Mouse (Mus musculus) hindbrain, embryonic 12.5 days (tissue): ENCODE measurements at regions not wholly inside any gene's neighbourhood (a gene's known extent, or its start where the extent isn't known, plus 50 kb on each side); places are given as distances from the start of the nearest gene placed in this dataset.

Source experiments
- ATAC-seq: fragments of 200-750 bp; cut with Nextera tagmentation; 2 replicates; pipeline ENCODE4 v1.8.0; 2017; ENCODE audit warnings: moderate TSS enrichment; ENCODE audit not compliant: low FRiP score
- H3K27ac ChIP-seq: fragments of 300-500 bp; sonication (generic); 2 replicates; pipeline ENCODE4 v1.5.1; 2016; ENCODE audit warnings: mild to moderate bottlenecking
- H3K27me3 ChIP-seq: fragments of 300-500 bp; sonication (generic); 2 replicates; pipeline ENCODE4 v1.6.1; 2016; ENCODE audit warnings: mild to moderate bottlenecking
- H3K36me3 ChIP-seq: fragments of 300-500 bp; sonication (generic); 2 replicates; pipeline ENCODE4 v1.6.1; 2016; ENCODE audit warnings: mild to moderate bottlenecking
- H3K4me1 ChIP-seq: fragments of 300-500 bp; sonication (generic); 2 replicates; pipeline ENCODE4 v1.6.1; 2016
- H3K4me2 ChIP-seq: fragments of 300-500 bp; sonication (generic); replicated peaks from 2 replicates; pipeline ENCODE4 v1.6.1; 2016; ENCODE audit warnings: mild to moderate bottlenecking
- H3K4me3 ChIP-seq: fragments of 300-500 bp; sonication (generic); 2 replicates; pipeline ENCODE4 v1.5.1; 2016; ENCODE audit warnings: mild to moderate bottlenecking
- H3K9ac ChIP-seq: fragments of 300-500 bp; sonication (generic); 2 replicates; pipeline ENCODE4 v1.6.1; 2016; ENCODE audit warnings: mild to moderate bottlenecking, moderate library complexity
- H3K9me3 ChIP-seq: fragments of 300-500 bp; sonication (generic); replicated peaks from 2 replicates; pipeline ENCODE4 v1.6.1; 2016; ENCODE audit warnings: mild to moderate bottlenecking
- WGBS: fragments of 180-500 bp; shearing (Covaris S2); methylation state at CpG from one replicate; pipeline ENCODE4 v1.1.7; 2016; 5-methylcytosine and 5-hydroxymethylcytosine counted together

DNA sequence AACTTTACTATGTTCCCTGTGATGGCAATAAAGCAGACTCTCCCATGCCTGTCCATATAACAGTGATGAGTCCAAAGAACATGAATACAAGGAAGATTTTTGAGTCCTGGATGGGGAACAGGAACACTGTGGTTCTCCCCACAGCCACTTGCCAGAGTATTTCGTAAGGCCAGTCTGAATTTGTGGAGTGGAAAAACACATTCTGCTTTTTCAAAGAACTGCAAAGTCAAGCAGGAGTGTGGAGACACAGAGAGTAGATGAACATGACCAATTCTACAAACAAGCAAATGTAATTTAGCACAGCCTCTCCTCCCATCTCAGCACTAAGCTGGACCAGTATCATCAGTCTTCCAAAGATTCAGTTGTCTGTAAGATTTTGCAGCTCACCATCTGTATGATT, 280.0 kb upstream of the Tbc1d5 start:
- Histone ChIP-seq H3K27ac (no peak overlapping the region), H3K27me3 (no peaks in the 10 kb centered on the region; the same call in 1 of the 2 replicates), H3K4me2 (no peak overlapping the region), H3K4me3 (no peak overlapping the region), H3K36me3 (no peaks in the 10 kb centered on the region), H3K9ac (no peak overlapping the region), H3K9me3 (no peaks in the 10 kb centered on the region), H3K4me1 (peaks cover 11% of the 10 kb centered on the region; the same call in 1 of the 2 replicates)
- no peak for ATAC-seq
- WGBS = 82% methylated on average over 1 of the region's 1 CpGs

DNA sequence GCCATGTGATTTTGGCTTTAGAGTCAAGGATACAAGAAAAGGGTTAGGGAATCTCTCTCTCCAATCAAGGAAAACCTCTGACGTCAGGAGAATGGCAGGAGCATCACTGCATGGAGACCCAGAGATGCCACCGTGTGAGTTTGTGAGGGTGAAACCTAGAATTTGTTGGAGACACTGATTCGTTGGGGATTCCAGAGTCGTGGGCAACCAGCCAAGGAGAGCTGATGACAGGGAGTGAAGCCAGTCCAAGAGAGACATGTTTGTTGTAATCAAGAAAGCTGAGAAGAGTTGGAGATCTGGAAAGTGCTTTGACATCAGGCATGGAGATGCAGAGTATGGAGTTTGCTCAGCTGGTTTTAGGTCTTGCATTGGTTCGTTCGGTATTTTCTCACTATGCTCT, 236.6 kb upstream of the Tbc1d5 start:
- no peak overlapping the region for H3K9ac ChIP-seq
- no peaks in the 10 kb centered on the region for H3K4me1 ChIP-seq
- H3K36me3 ChIP-seq = no peaks in the 10 kb centered on the region
- ATAC-seq = no peak
- H3K27ac ChIP-seq = no peak overlapping the region
- no peaks in the 10 kb centered on the region for H3K27me3 ChIP-seq
- no peaks in the 10 kb centered on the region for H3K9me3 ChIP-seq
- H3K4me2 ChIP-seq = no peak overlapping the region
- whole genome bisulfite sequencing = 86% methylated on average over 6 of the region's 6 CpGs
- H3K4me3 ChIP-seq = no peak overlapping the region

DNA sequence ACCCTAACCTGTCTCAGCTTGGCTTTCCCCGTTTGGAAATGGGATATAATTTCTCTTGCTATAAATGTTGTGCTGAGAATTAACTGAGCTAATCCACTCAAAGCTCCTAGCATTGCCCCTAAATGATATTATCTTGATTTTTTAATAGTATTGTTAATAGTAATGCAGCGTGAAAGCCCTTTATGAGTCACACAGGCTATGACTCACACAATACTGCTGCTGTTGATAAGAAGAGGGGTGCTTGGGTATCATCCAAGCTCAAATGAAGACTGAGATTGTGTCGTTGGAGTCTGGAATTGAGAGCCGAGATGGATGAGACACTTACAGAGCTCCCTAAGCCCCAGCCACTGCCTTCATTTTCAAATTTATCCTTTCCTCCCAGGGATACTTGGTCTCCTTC, 235.2 kb upstream of the Tbc1d5 start:
- ATAC-seq = no peak
- 88% methylated on average over 4 of the region's 4 CpGs for WGBS

DNA sequence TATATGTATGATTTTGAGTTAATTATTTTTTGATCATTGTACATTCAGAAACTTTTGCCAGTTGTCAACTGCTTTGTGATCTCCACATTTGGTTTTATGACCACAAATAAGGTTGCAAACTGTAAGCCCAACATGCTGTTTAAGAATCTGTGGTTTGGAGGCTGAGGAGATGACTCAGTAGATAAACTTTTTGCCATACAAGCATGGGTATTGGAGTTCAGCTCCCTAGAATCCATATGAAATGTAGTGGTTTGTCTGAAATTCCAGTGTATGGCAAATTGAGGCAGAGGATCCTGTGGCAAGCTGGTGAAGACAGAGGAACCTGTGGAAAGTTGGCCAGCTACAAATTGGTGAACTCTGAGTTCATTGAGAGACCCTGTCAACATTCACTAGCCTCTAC, 234.6 kb upstream of the Tbc1d5 start:
- no peak overlapping the region for H3K4me3 ChIP-seq
- no peak for ATAC-seq
- H3K27me3 ChIP-seq = no peaks in the 10 kb centered on the region
- no peaks in the 10 kb centered on the region for H3K36me3 ChIP-seq
- no peak overlapping the region for H3K4me2 ChIP-seq
- no peaks in the 10 kb centered on the region for H3K4me1 ChIP-seq
- H3K9ac ChIP-seq = no peak overlapping the region
- H3K9me3 ChIP-seq = no peaks in the 10 kb centered on the region
- no peak overlapping the region for H3K27ac ChIP-seq

More for the DNA sequence above, 235.2 kb upstream of the Tbc1d5 start:
- no peak overlapping the region for H3K4me3 ChIP-seq
- no peaks in the 10 kb centered on the region for H3K27me3 ChIP-seq
- no peaks in the 10 kb centered on the region for H3K36me3 ChIP-seq
- no peak overlapping the region for H3K9ac ChIP-seq
- H3K27ac ChIP-seq = no peak overlapping the region
- no peaks in the 10 kb centered on the region for H3K4me1 ChIP-seq
- no peaks in the 10 kb centered on the region for H3K9me3 ChIP-seq
- H3K4me2 ChIP-seq = no peak overlapping the region

DNA sequence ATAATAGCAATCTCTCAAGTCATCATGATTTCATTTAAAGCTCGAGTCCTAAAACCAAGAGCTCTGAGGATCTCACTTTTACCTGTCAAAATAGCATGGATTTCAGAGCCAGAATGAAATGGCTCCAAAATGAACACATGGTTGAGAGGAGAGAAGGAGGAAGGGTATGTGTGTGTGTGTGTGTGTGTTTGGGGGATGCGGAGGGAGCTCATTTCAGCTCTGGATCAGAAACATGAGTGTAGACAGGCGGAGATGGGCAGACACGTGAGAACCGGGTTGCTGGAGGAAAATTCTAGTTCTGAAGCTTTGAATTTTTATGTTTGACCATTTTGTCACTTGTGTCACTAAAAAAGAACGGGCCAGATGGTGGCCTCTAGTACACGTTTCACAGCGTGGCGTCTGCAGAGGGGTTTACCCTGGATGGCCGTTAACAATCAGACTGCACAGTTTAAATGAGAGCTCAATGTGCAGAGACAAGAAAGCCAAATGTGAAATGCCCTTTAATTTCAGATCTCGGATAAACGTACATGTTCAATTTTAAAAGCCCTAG, 232.5 kb upstream of the Tbc1d5 start:
- H3K4me1 ChIP-seq = no peaks in the 10 kb centered on the region
- no peaks in the 10 kb centered on the region for H3K27me3 ChIP-seq
- WGBS = 88% methylated on average over 12 of the region's 12 CpGs
- H3K27ac ChIP-seq = no peak overlapping the region
- ATAC-seq = no peak
- H3K9ac ChIP-seq = no peak overlapping the region
- H3K36me3 ChIP-seq = no peaks in the 10 kb centered on the region
- no peaks in the 10 kb centered on the region for H3K9me3 ChIP-seq
- H3K4me2 ChIP-seq = no peak overlapping the region
- no peak overlapping the region for H3K4me3 ChIP-seq

DNA sequence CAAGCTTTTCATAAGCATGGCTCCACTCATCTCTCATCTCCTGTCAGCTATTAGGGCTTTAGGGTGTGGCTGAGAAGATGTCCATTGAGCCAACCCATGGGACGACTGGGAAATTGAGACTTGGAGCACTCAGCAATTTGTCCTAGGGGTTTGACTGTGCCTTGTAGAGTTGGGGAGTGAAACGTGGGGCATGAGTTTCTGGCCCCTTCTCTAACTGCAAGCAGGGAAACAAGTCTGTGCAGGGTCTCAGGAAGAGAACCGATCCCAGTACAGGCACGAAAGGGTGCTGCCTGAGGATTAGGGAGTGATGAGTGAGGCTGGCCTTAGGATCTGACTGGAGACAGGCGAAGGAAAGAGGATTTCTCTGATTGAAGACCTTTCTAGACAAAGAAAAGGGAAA, 229.7 kb upstream of the Tbc1d5 start:
- Histone ChIP-seq H3K36me3 (no peaks in the 10 kb centered on the region), H3K27ac (no peak overlapping the region), H3K9ac (no peak overlapping the region), H3K4me2 (no peak overlapping the region), H3K9me3 (0 out of 2 replicates have a peak, but pooled peaks cover 4% of the 10 kb centered on the region), H3K4me1 (no peaks in the 10 kb centered on the region), H3K27me3 (no peaks in the 10 kb centered on the region), H3K4me3 (no peak overlapping the region)
- 59% methylated on average over 5 of the region's 5 CpGs for WGBS
- ATAC-seq = no peak

DNA sequence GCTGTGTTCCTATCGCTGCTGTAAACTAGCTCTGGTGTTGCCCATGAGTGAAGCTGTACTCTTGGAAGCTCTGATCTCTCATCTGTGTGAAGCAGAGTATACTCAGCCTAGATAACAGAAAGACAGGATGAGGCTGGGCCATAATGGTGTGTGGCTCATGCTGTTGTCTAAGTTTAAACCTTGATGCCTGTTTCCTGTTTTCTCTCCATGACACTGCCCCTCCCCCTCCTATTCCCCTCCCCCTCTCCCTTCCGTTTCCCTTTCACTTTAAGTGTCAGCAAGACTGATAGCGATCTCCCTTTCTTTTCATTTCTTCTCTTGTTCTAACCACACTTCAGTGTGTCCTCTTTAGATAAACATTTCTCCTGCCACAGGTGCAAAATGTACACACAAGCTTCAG, 229.2 kb upstream of the Tbc1d5 start:
- no peaks in the 10 kb centered on the region for H3K27me3 ChIP-seq

DNA sequence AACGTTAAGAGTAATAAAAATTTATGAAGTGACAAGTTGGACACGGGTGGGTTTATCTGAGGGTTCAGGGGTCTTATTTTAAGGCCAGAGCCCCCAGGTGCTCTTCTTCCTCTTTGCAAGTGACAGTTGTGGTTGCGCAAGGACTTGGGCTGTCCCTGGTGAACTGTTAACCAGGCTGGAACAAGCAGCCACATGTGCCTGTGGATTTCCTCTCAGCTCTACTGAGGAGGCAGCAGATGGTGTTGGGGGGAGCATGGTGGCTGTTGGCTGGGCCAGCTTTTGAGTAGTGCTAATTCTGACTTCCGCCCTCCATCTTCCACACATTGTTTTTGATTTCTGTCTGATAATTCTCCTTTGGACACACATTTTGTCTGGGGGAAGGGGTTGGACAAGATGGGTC, 227.9 kb upstream of the Tbc1d5 start:
- Histone ChIP-seq H3K4me1 (no peaks in the 10 kb centered on the region), H3K27me3 (no peaks in the 10 kb centered on the region), H3K9me3 (0 out of 2 replicates have a peak, but pooled peaks cover 4% of the 10 kb centered on the region), H3K9ac (no peak overlapping the region), H3K36me3 (no peaks in the 10 kb centered on the region), H3K4me2 (no peak overlapping the region), H3K4me3 (no peak overlapping the region), H3K27ac (no peak overlapping the region)
- WGBS = 86% methylated on average over 4 of the region's 4 CpGs
- no peak for ATAC-seq

More for the DNA sequence above, 229.2 kb upstream of the Tbc1d5 start:
- H3K4me1 ChIP-seq = no peaks in the 10 kb centered on the region
- H3K4me3 ChIP-seq = no peak overlapping the region
- H3K36me3 ChIP-seq = no peaks in the 10 kb centered on the region
- whole genome bisulfite sequencing = 61% methylated on average over 3 of the region's 3 CpGs
- no peak overlapping the region for H3K27ac ChIP-seq
- H3K9ac ChIP-seq = no peak overlapping the region
- ATAC-seq = no peak
- no peak overlapping the region for H3K4me2 ChIP-seq
- H3K9me3 ChIP-seq = 0 out of 2 replicates have a peak, but pooled peaks cover 4% of the 10 kb centered on the region

DNA sequence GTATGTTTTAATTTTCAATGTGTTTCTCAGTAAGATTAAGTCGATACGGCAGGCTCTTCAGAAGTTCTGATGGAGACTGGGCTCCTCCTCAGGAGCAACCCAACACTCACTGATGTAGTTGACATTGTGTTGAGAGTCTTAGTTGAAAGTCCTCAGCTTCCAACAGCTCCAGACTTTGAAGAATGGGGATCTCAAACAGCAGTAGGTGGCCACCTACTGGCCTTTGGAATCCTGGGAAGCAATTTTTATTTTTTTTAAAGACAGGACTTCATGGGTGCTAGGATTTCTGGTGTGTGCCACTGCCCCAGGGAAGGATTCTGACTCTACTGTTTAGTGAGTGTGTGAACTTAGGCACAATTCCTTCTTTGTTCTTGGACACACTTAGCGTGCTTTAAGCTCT, 225.9 kb upstream of the Tbc1d5 start:
- H3K4me2 ChIP-seq = no peak overlapping the region
- H3K27me3 ChIP-seq = no peaks in the 10 kb centered on the region
- no peak for ATAC-seq
- WGBS = 77% methylated on average over 3 of the region's 3 CpGs
- H3K9me3 ChIP-seq = 0 out of 2 replicates have a peak, but pooled peaks cover 4% of the 10 kb centered on the region
- H3K4me3 ChIP-seq = no peak overlapping the region
- no peaks in the 10 kb centered on the region for H3K4me1 ChIP-seq
- H3K9ac ChIP-seq = no peak overlapping the region
- H3K27ac ChIP-seq = no peak overlapping the region
- no peaks in the 10 kb centered on the region for H3K36me3 ChIP-seq

DNA sequence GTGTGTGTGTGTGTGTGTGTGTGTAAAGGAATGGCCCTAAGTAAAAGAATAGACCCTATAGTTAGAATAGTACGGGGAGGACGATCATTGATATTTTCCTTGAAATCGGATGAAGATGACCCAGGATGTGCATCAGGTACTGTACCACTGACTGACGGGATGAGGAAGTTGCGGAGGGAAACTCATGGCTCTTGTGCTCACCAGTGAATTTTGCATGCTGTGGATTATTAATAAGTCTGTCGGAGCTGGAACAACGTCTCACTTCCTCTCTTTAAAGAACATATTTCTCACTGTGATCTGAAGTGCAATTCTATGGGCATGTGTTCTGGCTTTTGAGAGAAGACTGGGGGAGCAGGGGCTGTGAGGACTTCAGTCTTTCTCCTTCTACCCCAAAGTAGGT, 218.8 kb upstream of the Tbc1d5 start:
- Histone ChIP-seq H3K4me1 (peaks cover 4% of the 10 kb centered on the region; the same call in 1 of the 2 replicates), H3K4me3 (no peak overlapping the region), H3K36me3 (no peaks in the 10 kb centered on the region), H3K27ac (no peak overlapping the region), H3K9ac (no peak overlapping the region), H3K9me3 (no peaks in the 10 kb centered on the region), H3K4me2 (no peak overlapping the region), H3K27me3 (no peaks in the 10 kb centered on the region)
- WGBS = 87% methylated on average over 7 of the region's 7 CpGs
- ATAC-seq = no peak

DNA sequence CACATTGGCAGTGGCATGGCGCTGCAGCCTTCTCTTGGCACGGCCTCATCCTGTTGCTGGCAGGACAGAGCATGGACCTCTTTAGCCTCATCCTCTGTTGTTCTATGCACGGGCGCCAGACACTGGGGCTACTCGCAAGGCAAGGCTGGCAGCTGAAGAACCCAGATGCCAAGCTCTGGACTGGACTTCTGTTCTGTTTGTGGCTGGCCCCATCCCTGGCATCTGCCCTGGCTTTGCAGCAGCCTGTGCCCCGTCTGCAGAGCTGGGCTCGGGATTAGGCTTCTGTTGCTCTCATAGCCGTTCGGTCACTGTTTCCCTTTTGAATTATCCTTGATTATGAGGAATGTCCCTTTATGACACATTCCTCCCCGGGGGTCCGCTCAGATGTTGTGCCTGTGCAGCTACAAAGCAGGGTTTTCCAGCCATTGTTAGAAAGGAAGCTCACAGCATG, 214.6 kb upstream of the Tbc1d5 start:
- no peaks in the 10 kb centered on the region for H3K27me3 ChIP-seq
- no peak overlapping the region for H3K4me3 ChIP-seq
- H3K27ac ChIP-seq = no peak overlapping the region
- H3K9ac ChIP-seq = no peak overlapping the region
- H3K4me2 ChIP-seq = no peak overlapping the region
- H3K4me1 ChIP-seq = peaks cover 4% of the 10 kb centered on the region; the same call in 1 of the 2 replicates
- WGBS = 56% methylated on average over 11 of the region's 11 CpGs
- no peak for ATAC-seq
- no peaks in the 10 kb centered on the region for H3K36me3 ChIP-seq
- H3K9me3 ChIP-seq = no peaks in the 10 kb centered on the region

DNA sequence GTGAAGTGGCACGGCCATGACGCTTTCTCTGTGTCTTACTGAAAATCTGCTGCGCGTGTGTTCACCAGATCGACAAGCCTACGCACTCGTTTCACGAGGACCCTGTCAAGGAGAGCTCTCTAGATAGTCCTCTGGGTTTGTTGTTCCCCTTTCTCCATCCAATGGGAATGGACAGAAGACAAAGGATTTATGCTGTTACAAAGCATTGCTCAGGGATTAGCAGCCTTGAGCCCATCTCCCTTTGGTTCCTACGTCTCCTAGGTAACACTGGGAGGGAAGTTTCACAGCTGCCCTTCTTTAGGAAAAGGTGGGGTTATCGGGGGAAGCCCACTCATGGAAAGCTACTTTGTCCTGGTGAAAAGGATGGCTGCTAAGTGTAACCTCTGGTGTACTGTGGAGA, 212.7 kb upstream of the Tbc1d5 start:
- no peak overlapping the region for H3K9ac ChIP-seq
- WGBS = 91% methylated on average over 10 of the region's 10 CpGs
- H3K4me3 ChIP-seq = no peak overlapping the region
- no peak overlapping the region for H3K27ac ChIP-seq
- H3K36me3 ChIP-seq = no peaks in the 10 kb centered on the region
- no peaks in the 10 kb centered on the region for H3K9me3 ChIP-seq
- ATAC-seq = no peak
- no peaks in the 10 kb centered on the region for H3K27me3 ChIP-seq
- H3K4me1 ChIP-seq = peaks cover 4% of the 10 kb centered on the region; the same call in 1 of the 2 replicates
- H3K4me2 ChIP-seq = no peak overlapping the region

DNA sequence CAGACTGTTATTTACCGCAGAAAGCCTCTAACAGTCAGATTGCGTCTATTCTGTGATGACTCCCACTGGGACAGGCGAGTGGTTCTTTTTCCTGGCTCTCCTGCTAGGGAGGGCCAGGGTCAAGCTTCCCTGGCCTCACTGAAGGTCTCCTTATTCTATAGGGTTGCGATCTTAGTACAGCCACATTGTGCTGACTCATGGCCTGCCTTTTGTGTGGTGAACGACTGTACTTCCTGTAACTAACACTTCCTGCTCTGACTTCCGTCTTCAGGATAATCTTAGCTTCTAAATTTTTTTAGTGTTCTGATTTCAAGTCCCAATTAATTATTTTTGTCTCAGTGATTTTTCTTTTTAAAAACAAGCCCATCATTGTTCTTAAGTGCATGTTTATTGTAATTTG, 203.4 kb upstream of the Tbc1d5 start:
- Histone ChIP-seq H3K27me3 (no peaks in the 10 kb centered on the region), H3K9me3 (no peaks in the 10 kb centered on the region), H3K9ac (no peak overlapping the region), H3K27ac (no peak overlapping the region), H3K36me3 (no peaks in the 10 kb centered on the region), H3K4me3 (no peak overlapping the region), H3K4me2 (no peak overlapping the region), H3K4me1 (no peaks in the 10 kb centered on the region)
- 77% methylated on average over 6 of the region's 6 CpGs for WGBS
- ATAC-seq = no peak
